Mouse (Mus musculus): ENCODE measurements around the gene Tmem262. TPM values are rescaled to one million over a fixed set of nuclear protein-coding genes. Genes with fewer than 3 reads are reported as not detected.

Tmem262 gene
- polyA plus RNA-seq, 1 experiment from 2014 or later: not detected

DNA sequence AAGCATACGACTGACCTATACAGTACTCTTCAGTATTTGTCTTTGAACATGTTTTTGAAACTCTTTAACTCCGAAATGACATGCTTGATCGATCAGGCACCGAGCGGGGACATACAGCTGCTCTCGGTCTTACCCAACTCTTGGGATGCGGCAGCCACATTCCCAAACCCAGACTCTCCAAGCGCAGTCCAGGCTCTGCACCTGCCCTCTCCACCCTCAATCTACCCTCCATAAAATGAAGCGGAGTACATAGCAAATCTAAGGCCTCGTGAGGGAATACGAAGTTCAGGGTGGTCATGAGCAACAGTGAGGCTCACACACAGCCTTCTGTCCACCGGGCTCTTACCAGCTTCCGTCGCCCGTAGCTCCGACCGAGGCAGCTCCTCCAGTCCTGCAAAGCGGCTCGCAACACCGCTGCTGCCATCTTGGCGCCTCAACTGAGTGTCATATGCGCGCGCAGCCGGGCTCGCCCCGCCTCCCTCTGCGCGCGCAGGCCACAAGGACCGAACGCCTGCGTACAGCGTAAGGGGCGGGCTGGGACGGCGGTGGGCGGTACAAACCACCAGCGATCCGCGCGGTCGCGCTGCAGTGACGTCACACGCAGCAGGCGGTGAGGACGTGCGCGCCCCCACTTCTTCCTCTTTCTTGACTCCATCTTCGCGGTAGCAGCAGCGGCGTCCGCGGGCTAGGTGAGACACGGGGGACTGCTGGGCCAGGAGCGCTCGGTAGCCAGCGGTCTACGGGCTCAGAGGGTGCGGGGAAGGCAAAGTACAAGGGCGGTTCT lies 22.3 kb upstream of the Tmem262 start, which contains the start of the genes Mrpl49 and Fau:
Gene Mrpl49 (minus strand): TSS at position 473 of the 784 bp plus-strand sequence.
Gene Fau (plus strand): TSS at position 532 of the 784 bp plus-strand sequence.
- Histone ChIP-seq H3K4me1 (ENCODE audit: control insufficient read depth, low read depth, low read length) (peaks cover 34% of the 10 kb centered on the region), H3K36me3 (ENCODE audit: control insufficient read depth, insufficient read depth) (peaks cover 39% of the 10 kb centered on the region), H3K9me3 (replicated peaks; ENCODE audit: control insufficient read depth, low read length) (no peaks in the 10 kb centered on the region), H3K4me3 (ENCODE audit: low read depth, low read length) (peak within 1 kb of the TSS; percentile 94), H3K27me3 (ENCODE audit: control insufficient read depth, insufficient read depth, low read depth, low read length) (no peaks in the 10 kb centered on the region), H3K9ac (ENCODE audit: low read depth, low read length) (peak within 1 kb of the TSS; percentile 91), H3K4me2 (ENCODE audit: low read depth, low read length) (peak within 1 kb of the TSS; percentile 96), H3K27ac (ENCODE audit: low read length) (peak within 1 kb of the TSS; percentile 83)
- under 1% methylated on average over 55 of the region's 63 CpGs for WGBS (ENCODE audit: insufficient replicate concordance)
- ATAC-seq (ENCODE audit: low read depth): peak; percentile 82

DNA sequence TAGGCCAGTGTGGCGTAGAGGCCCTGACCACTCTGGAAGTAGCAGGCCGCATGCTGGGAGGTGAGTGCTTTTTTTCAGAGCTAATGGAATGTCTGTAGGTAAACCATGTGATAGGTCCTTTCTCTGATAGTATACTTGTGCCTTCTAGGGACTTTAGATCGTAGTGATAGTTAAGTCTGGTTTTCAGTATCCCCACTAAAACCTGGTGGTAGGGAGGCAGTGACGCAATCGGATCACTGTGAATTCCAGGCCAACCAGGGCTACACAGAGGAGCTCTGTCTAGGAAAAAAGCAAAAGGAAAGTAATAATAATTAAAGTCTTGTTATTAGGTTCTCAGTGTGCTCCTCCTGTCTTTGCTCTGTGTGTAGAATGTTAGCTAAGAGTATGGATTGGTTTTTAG lies 21.3 kb upstream of the Tmem262 start:
- H3K27me3 ChIP-seq (ENCODE audit: control insufficient read depth, insufficient read depth, low read depth, low read length): no peaks in the 10 kb centered on the region
- H3K9me3 ChIP-seq (replicated peaks; ENCODE audit: control insufficient read depth, low read length): no peaks in the 10 kb centered on the region
- H3K4me1 ChIP-seq (ENCODE audit: control insufficient read depth, low read depth, low read length): peaks cover 37% of the 10 kb centered on the region
- peaks cover 29% of the 10 kb centered on the region for H3K36me3 ChIP-seq (ENCODE audit: control insufficient read depth, insufficient read depth)
- ATAC-seq (ENCODE audit: low read depth): no peak
- peak overlapping the region; percentile 94 for H3K4me3 ChIP-seq (ENCODE audit: low read depth, low read length)
- H3K27ac ChIP-seq (ENCODE audit: low read length): peak overlapping the region; percentile 83
- peak overlapping the region; percentile 73 for H3K4me2 ChIP-seq (ENCODE audit: low read depth, low read length)
- H3K9ac ChIP-seq (ENCODE audit: low read depth, low read length): peak overlapping the region; percentile 91
- 22% methylated on average over 5 of the region's 5 CpGs for WGBS (ENCODE audit: insufficient replicate concordance)

DNA sequence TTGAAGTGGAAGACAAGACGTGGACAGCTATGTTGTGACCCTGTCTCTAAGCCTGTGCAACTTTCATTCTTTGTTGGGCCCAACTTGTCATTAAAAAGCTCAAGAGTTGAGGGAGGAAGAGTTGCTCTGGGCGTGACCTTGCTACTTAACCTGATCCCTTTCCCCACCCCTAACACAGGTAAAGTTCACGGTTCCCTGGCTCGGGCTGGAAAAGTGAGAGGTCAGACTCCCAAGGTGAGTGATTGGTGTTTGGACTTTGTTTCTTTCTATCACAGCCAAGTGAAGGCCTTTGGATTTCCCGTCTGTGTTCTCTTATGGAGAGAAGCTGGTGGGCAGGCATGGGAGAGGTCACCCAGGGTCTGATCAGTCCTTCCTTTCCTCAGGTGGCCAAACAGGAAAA lies 20.9 kb upstream of the Tmem262 start:
- ATAC-seq (ENCODE audit: low read depth): no peak
- peak overlapping the region; percentile 91 for H3K9ac ChIP-seq (ENCODE audit: low read depth, low read length)

DNA sequence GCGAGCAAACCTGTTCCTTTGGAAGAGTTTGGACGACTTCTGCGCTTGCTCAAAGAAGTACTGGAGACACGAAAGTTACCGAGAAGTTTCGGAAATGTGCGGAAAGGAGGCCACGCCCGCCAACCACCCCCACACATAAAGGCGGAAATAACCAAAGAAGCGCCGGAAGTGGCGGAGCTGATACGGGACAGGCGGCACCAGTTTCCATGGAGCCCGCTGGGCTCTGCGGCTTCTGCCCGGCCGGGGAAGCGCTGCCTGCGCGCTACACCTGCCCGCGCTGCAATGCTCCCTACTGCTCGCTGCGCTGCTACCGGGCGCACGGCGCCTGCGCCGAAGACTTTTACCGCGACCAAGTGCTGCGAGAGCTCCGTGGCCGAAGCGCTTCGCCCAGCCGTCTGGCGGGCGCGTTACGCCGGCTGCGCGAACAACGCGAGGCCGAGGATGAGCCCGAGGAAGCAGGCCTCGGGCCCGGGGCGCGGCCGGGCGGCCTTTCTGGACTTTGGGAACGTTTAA lies 18.8 kb upstream of the Tmem262 start, which contains the start of gene Znhit2:
Gene Znhit2 (plus strand): TSS at position 172 of the 513 bp plus-strand sequence.
- Histone ChIP-seq H3K9me3 (replicated peaks; ENCODE audit: control insufficient read depth, low read length) (no peaks in the 10 kb centered on the region), H3K4me1 (ENCODE audit: control insufficient read depth, low read depth, low read length) (peaks cover 35% of the 10 kb centered on the region), H3K9ac (ENCODE audit: low read depth, low read length) (peak within 1 kb of the TSS; percentile 79), H3K27ac (ENCODE audit: low read length) (peak within 1 kb of the TSS; percentile 97), H3K4me3 (ENCODE audit: low read depth, low read length) (peak within 1 kb of the TSS; percentile 79), H3K36me3 (ENCODE audit: control insufficient read depth, insufficient read depth) (peaks cover 11% of the 10 kb centered on the region), H3K4me2 (ENCODE audit: low read depth, low read length) (peak within 1 kb of the TSS; percentile 99), H3K27me3 (ENCODE audit: control insufficient read depth, insufficient read depth, low read depth, low read length) (no peaks in the 10 kb centered on the region)
- peak; percentile 72 for ATAC-seq (ENCODE audit: low read depth)
- WGBS (ENCODE audit: insufficient replicate concordance): under 1% methylated on average over 58 of the region's 58 CpGs

More for the DNA sequence above, 20.9 kb upstream of the Tmem262 start:
- Histone ChIP-seq H3K27ac (ENCODE audit: low read length) (peak overlapping the region; percentile 83), H3K9me3 (replicated peaks; ENCODE audit: control insufficient read depth, low read length) (no peaks in the 10 kb centered on the region), H3K36me3 (ENCODE audit: control insufficient read depth, insufficient read depth) (peaks cover 25% of the 10 kb centered on the region), H3K4me2 (ENCODE audit: low read depth, low read length) (peak overlapping the region; percentile 73), H3K4me3 (ENCODE audit: low read depth, low read length) (peak overlapping the region; percentile 94), H3K4me1 (ENCODE audit: control insufficient read depth, low read depth, low read length) (peaks cover 37% of the 10 kb centered on the region), H3K27me3 (ENCODE audit: control insufficient read depth, insufficient read depth, low read depth, low read length) (no peaks in the 10 kb centered on the region)
- 58% methylated on average over 5 of the region's 5 CpGs for WGBS (ENCODE audit: insufficient replicate concordance)

DNA sequence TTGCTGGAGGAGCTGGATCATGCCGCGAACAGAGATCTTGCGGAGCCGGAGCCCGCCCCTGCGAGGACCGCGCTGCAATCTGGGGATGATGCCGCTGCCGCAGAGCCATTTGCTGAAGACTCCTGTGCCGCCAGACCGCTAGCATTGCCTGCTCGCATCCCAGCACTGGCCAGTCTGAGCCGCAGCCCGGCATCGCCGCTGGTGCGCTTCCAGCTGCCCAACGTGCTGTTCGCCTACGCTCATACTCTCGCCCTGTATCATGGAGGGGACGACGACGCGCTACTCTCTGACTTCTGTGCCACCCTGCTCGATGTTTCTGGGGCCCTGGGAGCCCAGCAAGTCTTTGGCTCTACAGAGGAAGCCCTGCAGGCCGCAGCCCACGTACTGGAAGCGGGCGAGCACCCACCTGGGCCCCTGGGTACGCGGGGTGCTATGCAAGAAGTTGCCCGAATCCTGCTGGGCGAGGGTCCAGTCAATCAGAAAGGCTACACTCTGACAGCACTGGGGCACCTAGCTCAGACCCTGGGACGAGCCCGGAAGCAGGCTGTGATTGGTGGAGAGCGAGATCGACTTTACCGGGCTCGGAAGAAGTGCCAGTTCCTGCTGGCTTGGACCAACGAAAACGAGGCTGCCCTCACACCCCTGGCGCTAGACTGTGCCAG lies 18.1 kb upstream of the Tmem262 start:
- Histone ChIP-seq H3K4me3 (ENCODE audit: low read depth, low read length) (peak overlapping the region; percentile 79), H3K9me3 (replicated peaks; ENCODE audit: control insufficient read depth, low read length) (no peaks in the 10 kb centered on the region), H3K4me2 (ENCODE audit: low read depth, low read length) (peak overlapping the region; percentile 99), H3K27me3 (ENCODE audit: control insufficient read depth, insufficient read depth, low read depth, low read length) (no peaks in the 10 kb centered on the region), H3K9ac (ENCODE audit: low read depth, low read length) (peak overlapping the region; percentile 79), H3K27ac (ENCODE audit: low read length) (peak overlapping the region; percentile 97), H3K36me3 (ENCODE audit: control insufficient read depth, insufficient read depth) (peaks cover 11% of the 10 kb centered on the region), H3K4me1 (ENCODE audit: control insufficient read depth, low read depth, low read length) (peaks cover 35% of the 10 kb centered on the region)
- peak; percentile 6; the same call in 1 of the 2 replicates for ATAC-seq (ENCODE audit: low read depth)
- WGBS (ENCODE audit: insufficient replicate concordance): under 1% methylated on average over 44 of the region's 44 CpGs

DNA sequence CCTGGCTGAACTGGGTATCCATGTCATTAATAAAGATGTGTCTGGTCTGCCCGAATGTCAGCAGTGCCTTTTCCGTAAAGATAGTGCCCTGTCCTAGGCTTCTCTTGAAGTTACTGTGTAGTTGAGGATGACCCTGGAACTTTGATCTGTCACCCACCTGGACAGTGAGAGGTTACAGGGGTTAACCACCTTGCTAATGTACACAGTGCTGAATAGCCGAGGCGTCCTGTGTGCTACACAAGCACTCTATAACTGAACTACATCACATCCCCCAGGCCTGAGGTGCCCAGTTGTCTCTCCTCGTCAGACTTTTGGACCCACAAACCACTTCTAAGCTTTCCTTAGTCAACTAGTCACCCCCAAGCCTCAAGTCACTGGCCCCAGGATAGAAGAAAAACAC lies 17.4 kb upstream of the Tmem262 start:
- H3K4me1 ChIP-seq (ENCODE audit: control insufficient read depth, low read depth, low read length): peaks cover 38% of the 10 kb centered on the region
- peak overlapping the region; percentile 79 for H3K9ac ChIP-seq (ENCODE audit: low read depth, low read length)
- H3K27ac ChIP-seq (ENCODE audit: low read length): peak overlapping the region; percentile 97
- peak overlapping the region; percentile 99 for H3K4me2 ChIP-seq (ENCODE audit: low read depth, low read length)
- WGBS (ENCODE audit: insufficient replicate concordance): 42% methylated on average over 5 of the region's 5 CpGs
- H3K27me3 ChIP-seq (ENCODE audit: control insufficient read depth, insufficient read depth, low read depth, low read length): no peaks in the 10 kb centered on the region
- peak; percentile 11; the same call in 1 of the 2 replicates for ATAC-seq (ENCODE audit: low read depth)
- H3K9me3 ChIP-seq (replicated peaks; ENCODE audit: control insufficient read depth, low read length): no peaks in the 10 kb centered on the region
- H3K4me3 ChIP-seq (ENCODE audit: low read depth, low read length): peak overlapping the region; percentile 79
- H3K36me3 ChIP-seq (ENCODE audit: control insufficient read depth, insufficient read depth): peaks cover 11% of the 10 kb centered on the region

DNA sequence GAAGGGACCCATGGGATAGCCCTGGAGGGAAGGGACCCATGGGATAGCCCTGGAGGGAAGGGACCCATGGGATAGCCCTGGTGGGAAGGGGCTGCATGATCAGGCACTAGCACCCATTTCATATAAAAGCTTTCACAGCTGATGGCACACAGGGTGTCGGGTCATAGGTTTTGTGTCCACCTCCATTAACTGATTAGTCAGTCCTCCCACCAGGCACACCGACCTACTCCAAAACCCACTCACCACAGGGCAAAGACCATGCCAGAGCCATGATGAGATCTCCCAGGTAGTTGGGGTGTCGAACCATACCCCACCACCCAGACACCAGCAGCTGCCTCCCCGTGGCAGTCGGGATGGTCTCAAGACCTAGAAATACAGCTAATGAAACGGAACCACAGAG lies 16.8 kb upstream of the Tmem262 start:
- no peak overlapping the region for H3K4me3 ChIP-seq (ENCODE audit: low read depth, low read length)
- H3K27me3 ChIP-seq (ENCODE audit: control insufficient read depth, insufficient read depth, low read depth, low read length): no peaks in the 10 kb centered on the region
- 0 out of 2 replicates have a peak overlapping the region, but pooled peaks have one; percentile 99 for H3K4me2 ChIP-seq (ENCODE audit: low read depth, low read length)
- 84% methylated on average over 6 of the region's 6 CpGs for WGBS (ENCODE audit: insufficient replicate concordance)
- H3K9ac ChIP-seq (ENCODE audit: low read depth, low read length): no peak overlapping the region
- peaks cover 43% of the 10 kb centered on the region for H3K4me1 ChIP-seq (ENCODE audit: control insufficient read depth, low read depth, low read length)
- H3K9me3 ChIP-seq (replicated peaks; ENCODE audit: control insufficient read depth, low read length): no peaks in the 10 kb centered on the region
- ATAC-seq (ENCODE audit: low read depth): no peak
- H3K36me3 ChIP-seq (ENCODE audit: control insufficient read depth, insufficient read depth): peaks cover 11% of the 10 kb centered on the region
- H3K27ac ChIP-seq (ENCODE audit: low read length): peak overlapping the region; percentile 97; the same call in 1 of the 2 replicates

DNA sequence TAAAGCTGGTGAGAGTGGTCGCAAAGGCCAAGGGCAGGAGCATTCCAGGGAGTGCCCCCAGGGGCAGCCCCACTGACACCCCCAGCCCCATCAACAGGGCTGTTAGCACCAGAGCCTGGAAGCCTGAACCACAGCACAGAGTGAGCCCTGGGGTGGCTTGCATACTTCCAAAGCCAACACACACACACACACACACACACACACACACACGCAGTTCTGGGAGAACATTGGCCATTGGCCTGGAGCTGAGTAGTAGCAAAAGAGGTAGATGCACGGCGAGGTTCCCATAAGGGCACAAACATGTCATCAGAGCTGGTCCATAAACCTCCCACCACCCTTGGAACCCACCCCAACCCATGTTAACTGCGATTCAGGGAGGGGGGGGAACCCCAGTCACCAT lies 13.3 kb upstream of the Tmem262 start:
- no peak for ATAC-seq (ENCODE audit: low read depth)
- Histone ChIP-seq H3K4me1 (ENCODE audit: control insufficient read depth, low read depth, low read length) (peaks cover 35% of the 10 kb centered on the region), H3K4me3 (ENCODE audit: low read depth, low read length) (peak overlapping the region; percentile 66), H3K4me2 (ENCODE audit: low read depth, low read length) (peak overlapping the region; percentile 94), H3K27me3 (ENCODE audit: control insufficient read depth, insufficient read depth, low read depth, low read length) (no peaks in the 10 kb centered on the region), H3K9me3 (replicated peaks; ENCODE audit: control insufficient read depth, low read length) (no peaks in the 10 kb centered on the region), H3K9ac (ENCODE audit: low read depth, low read length) (peak overlapping the region; percentile 75), H3K27ac (ENCODE audit: low read length) (no peak overlapping the region; the same call in 1 of the 2 replicates), H3K36me3 (ENCODE audit: control insufficient read depth, insufficient read depth) (no peaks in the 10 kb centered on the region; the same call in 1 of the 2 replicates)
- 43% methylated on average over 5 of the region's 5 CpGs for WGBS (ENCODE audit: insufficient replicate concordance)

Data from liver, embryonic 16.5 days (tissue).